Mouse (Mus musculus) neural tube, embryonic 14.5 days (tissue): Measurements from ENCODE around the gene Abcg4. TPM values are rescaled to one million over a fixed set of nuclear protein-coding genes. Genes with fewer than 3 reads are reported as not detected.

Experiments
- ATAC-seq: fragments of 200-750 bp; cut with Nextera tagmentation; 2 replicates; pipeline ENCODE4 v1.8.0; 2017; ENCODE audit warnings: low read depth, mild to moderate bottlenecking, moderate TSS enrichment, moderate library complexity
- H3K27ac ChIP-seq: fragments of 300-500 bp; sonication (generic); 2 replicates; pipeline ENCODE4 v1.5.1; 2014; ENCODE audit warnings: low read depth, mild to moderate bottlenecking, control low read depth, low read length, moderate library complexity, mixed read lengths
- H3K27me3 ChIP-seq: fragments of 300-500 bp; sonication (generic); 2 replicates; pipeline ENCODE4 v1.6.1; 2014; ENCODE audit warnings: low read length; ENCODE audit not compliant: control insufficient read depth, insufficient read depth
- H3K36me3 ChIP-seq: fragments of 300-500 bp; sonication (generic); 2 replicates; pipeline ENCODE4 v1.6.1; 2014; ENCODE audit warnings: low read length, mixed read lengths; ENCODE audit not compliant: control insufficient read depth, insufficient read depth
- H3K4me1 ChIP-seq: fragments of 300-500 bp; sonication (generic); 2 replicates; pipeline ENCODE4 v1.6.1; 2014; ENCODE audit warnings: low read length; ENCODE audit not compliant: control insufficient read depth, insufficient read depth
- H3K4me2 ChIP-seq: fragments of 300-500 bp; sonication (generic); 2 replicates; pipeline ENCODE4 v1.6.1; 2014; ENCODE audit warnings: mild to moderate bottlenecking, low read depth, low read length, control low read depth
- H3K4me3 ChIP-seq: fragments of 300-500 bp; sonication (generic); 2 replicates; pipeline ENCODE4 v1.5.1; 2014; ENCODE audit warnings: low read depth, low read length, control low read depth, mixed read lengths
- H3K9ac ChIP-seq: fragments of 300-500 bp; sonication (generic); replicated peaks from 2 replicates; pipeline ENCODE4 v1.6.1; 2014; ENCODE audit warnings: low read depth, mild to moderate bottlenecking, control low read depth, low read length, mixed read lengths
- H3K9me3 ChIP-seq: fragments of 300-500 bp; sonication (generic); 2 replicates; pipeline ENCODE4 v1.6.1; 2016; ENCODE audit warnings: low read length; ENCODE audit not compliant: control insufficient read depth
- WGBS: fragments of 180-500 bp; shearing (Covaris S2); extraction: QIAGEN DNeasy Blood & Tissue Kit; methylation state at CpG from one replicate; pipeline ENCODE4 v1.1.7; 2014; 5-methylcytosine and 5-hydroxymethylcytosine counted together
- polyA plus RNA-seq: library from polyadenylated mRNA; unstranded; fragments of >200 nt; fragmentation: Nextera tagmentation; extraction: Ambion mirVana; gene quantifications from 2 replicates; pipeline ENCODE4 v1.2.1, GENCODE M21; 2014

Abcg4 gene
- polyA plus RNA-seq, 1 experiment from 2014 or later, result 25.0 TPM

- Histone ChIP-seq H3K36me3 (peaks cover 28% of the 10 kb centered on the region), H3K4me2 (no peak overlapping the region), H3K4me3 (no peak overlapping the region), H3K4me1 (peaks cover 18% of the 10 kb centered on the region), H3K27me3 (no peaks in the 10 kb centered on the region), H3K27ac (no peak overlapping the region), H3K9me3 (no peaks in the 10 kb centered on the region), H3K9ac (no peak overlapping the region)
- ATAC-seq, result no peak
- 76% methylated on average over 4 of the region's 4 CpGs for WGBS
These were observed 25.8 kb upstream of the Abcg4 start for GRCm38 (mm10) chr9:44314257-44314547.

GRCm38 (mm10) chr9:44313476-44314256, 25.3 kb upstream of the Abcg4 start:
- H3K4me3 ChIP-seq, result no peak overlapping the region
- H3K4me2 ChIP-seq, result no peak overlapping the region
- no peak for ATAC-seq
- no peak overlapping the region for H3K27ac ChIP-seq
- no peaks in the 10 kb centered on the region for H3K9me3 ChIP-seq
- H3K36me3 ChIP-seq, result peaks cover 28% of the 10 kb centered on the region
- 76% methylated on average over 19 of the region's 19 CpGs for WGBS
- peaks cover 14% of the 10 kb centered on the region for H3K4me1 ChIP-seq
- H3K9ac ChIP-seq, result no peak overlapping the region
- no peaks in the 10 kb centered on the region for H3K27me3 ChIP-seq

GRCm38 (mm10) chr9:44311136-44312134, 23.0 kb upstream of the Abcg4 start:
- Histone ChIP-seq H3K9ac (peak overlapping the region; percentile 11; the same call in 1 of the 2 replicates), H3K27ac (no peak overlapping the region), H3K27me3 (no peaks in the 10 kb centered on the region), H3K9me3 (no peaks in the 10 kb centered on the region), H3K36me3 (peaks cover 28% of the 10 kb centered on the region), H3K4me2 (no peak overlapping the region), H3K4me1 (no peaks in the 10 kb centered on the region; the same call in 1 of the 2 replicates), H3K4me3 (no peak overlapping the region)
- no peak; the same call in 1 of the 2 replicates for ATAC-seq
- 8% methylated on average over 27 of the region's 27 CpGs for WGBS

- Histone ChIP-seq H3K9me3 (no peaks in the 10 kb centered on the region), H3K36me3 (peaks cover 21% of the 10 kb centered on the region), H3K27me3 (no peaks in the 10 kb centered on the region), H3K4me2 (no peak overlapping the region), H3K9ac (0 out of 2 replicates have a peak overlapping the region, but pooled peaks have one; percentile 11), H3K4me1 (no peaks in the 10 kb centered on the region; the same call in 1 of the 2 replicates), H3K4me3 (no peak overlapping the region), H3K27ac (no peak overlapping the region)
- 35% methylated on average over 10 of the region's 10 CpGs for WGBS
- ATAC-seq, result no peak
These were observed 22.3 kb upstream of the Abcg4 start for GRCm38 (mm10) chr9:44310750-44311135.

- Histone ChIP-seq H3K27me3 (no peaks in the 10 kb centered on the region), H3K4me2 (no peak overlapping the region), H3K36me3 (peaks cover 13% of the 10 kb centered on the region), H3K4me3 (no peak overlapping the region), H3K4me1 (peaks cover 2% of the 10 kb centered on the region), H3K27ac (no peak overlapping the region), H3K9me3 (no peaks in the 10 kb centered on the region), H3K9ac (no peak overlapping the region)
- 64% methylated on average over 3 of the region's 3 CpGs for WGBS
- ATAC-seq, result no peak
These were observed 21.3 kb upstream of the Abcg4 start for GRCm38 (mm10) chr9:44309756-44310155.

GRCm38 (mm10) chr9:44307248-44307647, 18.8 kb upstream of the Abcg4 start:
- Histone ChIP-seq H3K27me3 (no peaks in the 10 kb centered on the region), H3K27ac (no peak overlapping the region), H3K4me3 (no peak overlapping the region), H3K4me2 (no peak overlapping the region), H3K9me3 (no peaks in the 10 kb centered on the region), H3K36me3 (peaks cover 12% of the 10 kb centered on the region; the same call in 1 of the 2 replicates), H3K9ac (no peak overlapping the region), H3K4me1 (peaks cover 10% of the 10 kb centered on the region)
- no peak for ATAC-seq
- 80% methylated on average over 2 of the region's 2 CpGs for WGBS

- Histone ChIP-seq H3K4me3 (no peak overlapping the region), H3K9ac (no peak overlapping the region), H3K9me3 (no peaks in the 10 kb centered on the region), H3K4me1 (peaks cover 10% of the 10 kb centered on the region), H3K27ac (no peak overlapping the region), H3K27me3 (no peaks in the 10 kb centered on the region), H3K36me3 (peaks cover 11% of the 10 kb centered on the region; the same call in 1 of the 2 replicates), H3K4me2 (no peak overlapping the region)
- whole genome bisulfite sequencing, result 92% methylated on average over 6 of the region's 6 CpGs
- no peak for ATAC-seq
These were observed 18.1 kb upstream of the Abcg4 start for GRCm38 (mm10) chr9:44306532-44306931.

- peak; percentile 99 for ATAC-seq
- H3K4me2 ChIP-seq, result peak within 1 kb of the TSS; percentile 57
- peaks cover 10% of the 10 kb centered on the region for H3K4me1 ChIP-seq
- WGBS, result under 1% methylated on average over 54 of the region's 54 CpGs
- peak within 1 kb of the TSS; percentile 85 for H3K4me3 ChIP-seq
- H3K36me3 ChIP-seq, result peaks cover 17% of the 10 kb centered on the region; the same call in 1 of the 2 replicates
- no peaks in the 10 kb centered on the region for H3K27me3 ChIP-seq
- H3K9ac ChIP-seq, result peak within 1 kb of the TSS; percentile 78
- H3K27ac ChIP-seq, result peak within 1 kb of the TSS; percentile 62
- H3K9me3 ChIP-seq, result no peaks in the 10 kb centered on the region
These were observed 17.2 kb upstream of the Abcg4 start, which contains the start of gene Hinfp for GRCm38 (mm10) chr9:44305466-44306079. Hinfp (minus strand) TSS chr9:44305671.
